Mouse (Mus musculus) brain, embryonic 14.5 days (tissue): ENCODE results near the gene Kcnip1. TPM values are rescaled to one million over a fixed set of nuclear protein-coding genes. Genes with fewer than 3 reads are reported as not detected.

Experiments
- DNase-seq: peaks from one replicate; pipeline ENCODE4 v3.0.0-alpha.2; 2011; ENCODE audit warnings: low read depth
- CTCF ChIP-seq: fragments of 200-500 bp; IDR thresholded peaks from 2 replicates; pipeline ENCODE4 v1.5.1; 2012; ENCODE audit warnings: inconsistent platforms, mild to moderate bottlenecking, moderate library complexity, borderline replicate concordance; ENCODE audit not compliant: insufficient read depth, insufficient read length; ENCODE audit errors: extremely low read depth
- POLR2A ChIP-seq: fragments of 200-500 bp; IDR thresholded peaks from 2 replicates; pipeline ENCODE4 v1.6.1; 2012; ENCODE audit warnings: mild to moderate bottlenecking, inconsistent platforms, borderline replicate concordance; ENCODE audit not compliant: poor library complexity, insufficient read depth, insufficient read length, severe bottlenecking; ENCODE audit errors: extremely low read depth
- polyA plus RNA-seq: library from polyadenylated mRNA; depleted of rRNA; stranded (reverse); fragments of >200 nt; gene quantifications from 2 replicates; pipeline ENCODE4 v1.2.3, GENCODE M21; 2012

Kcnip1 gene
- polyA plus RNA-seq, 1 experiment = 56.6 TPM

DNA sequence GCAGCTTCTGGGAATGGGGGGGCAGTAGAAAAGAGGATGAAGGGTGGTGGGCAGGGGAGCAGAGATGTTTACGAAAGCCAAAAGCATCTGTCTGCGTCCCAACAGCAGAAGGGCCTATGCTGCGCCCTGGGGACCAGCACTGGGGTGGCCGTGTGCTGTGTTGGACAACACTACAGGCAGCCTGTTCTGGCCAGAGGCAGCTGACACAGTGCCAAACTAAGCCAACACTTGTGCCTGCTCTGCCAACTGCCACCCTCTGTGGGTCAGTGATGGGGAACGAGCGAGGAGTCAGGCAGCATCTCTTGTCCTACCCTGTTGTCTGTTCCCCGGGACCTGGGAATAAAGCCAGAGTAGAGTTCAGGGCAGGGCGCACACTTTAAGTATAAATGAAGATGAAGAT is 260.6 kb downstream of the Kcnip1 start:
- DNase-seq = no peak
- no peak for TF ChIP-seq POLR2A
- no peak for TF ChIP-seq CTCF

DNA sequence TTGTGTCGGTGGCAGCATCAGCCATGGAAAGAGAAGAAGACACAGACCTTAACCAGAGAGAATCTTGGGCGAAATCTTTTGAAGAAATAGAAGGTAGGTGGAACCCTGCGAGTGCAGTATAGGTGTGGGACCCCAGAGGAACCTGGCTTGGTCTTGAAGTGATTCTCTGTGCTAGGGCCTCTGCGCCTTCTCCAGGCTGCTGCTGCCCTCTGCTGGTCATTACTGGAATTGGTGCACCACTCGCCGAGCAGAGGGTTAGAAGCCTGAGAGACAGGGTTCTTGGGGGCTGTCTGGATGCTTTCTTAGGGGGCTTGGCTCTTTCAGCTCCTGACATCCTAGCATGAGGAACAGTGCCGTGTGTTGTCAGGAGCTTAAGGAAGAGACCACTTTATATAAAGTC is 271.7 kb downstream of the Kcnip1 start:
- TF ChIP-seq POLR2A (no peak), CTCF (peak; percentile 97)
- peak; percentile 71 for DNase-seq

DNA sequence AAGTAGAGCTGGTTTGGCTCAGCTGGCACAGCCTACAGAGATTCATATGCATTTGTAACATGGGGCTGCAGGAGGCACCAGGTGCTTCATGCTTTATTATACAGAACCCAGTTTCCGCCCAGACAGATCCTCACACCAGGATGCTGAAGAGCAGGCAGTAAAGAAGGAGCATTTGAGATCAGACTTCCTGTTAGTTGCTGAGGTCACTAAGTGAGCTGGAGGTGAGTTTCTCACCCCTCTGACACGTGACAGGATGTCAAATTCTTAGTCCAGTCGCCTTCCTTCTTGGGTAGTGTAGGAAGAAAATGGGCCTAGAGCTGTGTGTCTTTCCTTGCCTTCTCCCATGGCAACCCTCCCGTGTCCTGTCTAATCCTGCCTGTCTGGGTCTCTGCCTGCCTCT is 286.2 kb downstream of the Kcnip1 start:
- DNase-seq = no peak
- TF ChIP-seq CTCF = no peak
- TF ChIP-seq POLR2A = no peak

DNA sequence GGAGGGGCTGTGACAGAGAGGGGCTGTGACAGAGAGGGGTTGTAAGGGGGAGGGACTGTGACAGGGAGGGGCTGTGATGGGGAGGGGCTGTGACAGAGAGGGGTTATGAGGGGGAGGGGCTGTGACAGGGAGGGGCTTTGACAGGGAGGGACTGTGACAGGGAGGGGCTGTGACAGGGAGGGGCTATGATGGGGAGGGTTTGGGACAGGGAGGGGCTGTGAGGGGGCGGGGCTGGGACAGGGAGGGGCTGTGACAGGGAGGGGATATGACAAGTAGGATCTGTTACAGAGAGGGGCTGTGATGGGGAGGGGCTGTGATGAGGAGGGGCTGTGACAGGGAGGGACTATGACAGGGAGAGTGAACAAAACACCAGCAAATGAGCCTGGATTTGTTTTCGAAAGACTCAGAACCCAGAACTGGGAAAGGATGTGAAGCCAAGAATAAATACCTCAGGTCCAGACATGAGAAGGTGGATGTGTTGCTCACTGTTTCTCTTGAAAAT is 290.9 kb downstream of the Kcnip1 start:
- TF ChIP-seq CTCF (no peak), POLR2A (no peak)
- DNase-seq = peak; percentile 20

DNA sequence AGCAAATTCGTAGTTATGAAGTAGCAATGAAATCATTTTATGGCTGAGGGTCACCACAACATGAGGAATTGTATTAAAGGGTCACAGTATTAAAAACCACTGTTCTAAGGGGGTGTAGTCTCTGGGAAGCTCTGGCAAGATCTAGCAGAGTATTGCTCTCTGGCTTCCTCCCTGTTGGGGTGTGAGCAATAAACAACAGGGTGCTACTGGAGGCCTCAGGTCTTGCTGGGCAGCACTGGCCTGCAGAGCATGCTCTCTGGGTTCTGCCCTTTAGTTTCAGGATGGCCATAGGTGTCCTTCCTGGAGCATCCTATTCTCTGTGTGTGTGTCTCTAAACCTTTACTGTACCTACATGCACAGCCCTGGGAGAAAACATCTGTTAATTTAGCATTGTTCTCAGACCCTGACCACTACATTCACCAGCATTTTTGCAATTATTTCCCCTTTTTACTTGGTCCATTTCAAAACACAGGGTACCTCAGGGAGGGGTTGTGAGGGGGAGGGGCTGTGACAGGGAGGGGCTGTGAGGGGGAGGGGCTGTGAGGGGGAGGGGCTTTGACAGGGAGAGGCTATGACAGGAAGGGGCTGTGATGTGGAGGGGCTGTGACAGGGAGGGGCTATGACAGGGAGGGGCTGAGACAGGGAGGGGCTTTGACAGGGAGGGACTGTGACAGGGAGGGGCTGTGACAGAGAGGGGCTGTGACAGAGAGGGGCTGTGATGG is 291.6 kb downstream of the Kcnip1 start:
- TF ChIP-seq POLR2A (no peak), CTCF (no peak)
- no peak for DNase-seq

DNA sequence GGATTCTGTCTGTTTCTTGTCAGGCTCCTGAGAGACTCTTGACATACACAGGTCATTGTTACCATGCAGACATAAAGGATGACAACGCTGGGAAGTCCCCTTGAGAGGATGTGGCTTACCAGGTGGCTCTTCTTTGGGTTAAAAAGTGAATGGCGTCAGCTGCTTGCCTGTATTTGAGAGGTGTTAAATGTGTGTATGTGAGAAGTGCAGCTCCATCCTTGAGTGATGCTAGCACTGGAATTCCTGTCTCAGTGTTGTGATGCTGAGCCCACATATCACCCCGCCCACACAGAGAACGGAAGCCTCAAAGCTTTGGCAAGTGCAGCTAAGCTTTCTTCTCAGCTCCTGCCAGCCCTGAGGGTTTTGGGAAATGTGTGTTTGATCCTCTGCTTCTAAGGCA is 292.2 kb downstream of the Kcnip1 start:
- no peak for TF ChIP-seq POLR2A
- DNase-seq = no peak

DNA sequence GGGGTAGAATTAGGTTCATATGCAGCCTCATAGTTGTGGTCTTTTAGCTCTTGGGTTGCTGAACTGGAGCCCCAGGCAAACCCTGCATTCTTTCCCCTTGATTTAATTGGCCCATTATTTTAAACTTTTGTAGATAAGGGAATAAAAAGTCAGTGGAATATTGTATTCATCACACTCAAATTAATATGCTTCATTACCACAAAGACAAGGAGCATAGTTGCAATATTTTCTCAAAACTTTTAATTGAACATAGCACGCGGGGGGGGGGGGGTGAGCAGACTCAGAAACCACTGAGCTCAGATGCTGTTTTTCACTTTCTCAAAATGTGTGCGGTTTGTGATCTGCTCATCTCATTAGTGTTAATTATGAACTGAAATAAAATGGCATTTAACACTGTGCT is 302.8 kb downstream of the Kcnip1 start:
- no peak for TF ChIP-seq POLR2A
- no peak for TF ChIP-seq CTCF
- DNase-seq = no peak

DNA sequence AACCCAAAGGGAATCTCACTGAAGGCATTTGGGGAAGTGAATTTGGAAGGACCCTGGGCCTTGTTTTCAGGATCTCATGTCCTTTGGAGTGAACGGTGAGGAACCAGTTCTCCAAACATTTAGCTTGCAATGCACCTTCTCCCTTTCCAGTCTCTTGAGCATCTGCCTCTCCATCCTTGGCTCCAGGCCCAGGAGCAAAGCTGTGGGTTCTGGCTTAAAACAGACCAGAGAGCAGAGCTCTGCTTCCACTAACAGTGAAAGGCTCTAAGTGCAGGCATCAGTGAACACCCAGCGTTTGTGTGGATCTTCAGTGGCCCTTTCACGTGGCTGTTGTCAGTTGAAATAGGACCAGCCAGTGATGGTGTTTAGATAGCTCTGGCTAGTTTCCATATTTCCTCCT is 307.0 kb downstream of the Kcnip1 start:
- no peak for TF ChIP-seq POLR2A
- no peak for TF ChIP-seq CTCF
- peak; percentile 65 for DNase-seq

DNA sequence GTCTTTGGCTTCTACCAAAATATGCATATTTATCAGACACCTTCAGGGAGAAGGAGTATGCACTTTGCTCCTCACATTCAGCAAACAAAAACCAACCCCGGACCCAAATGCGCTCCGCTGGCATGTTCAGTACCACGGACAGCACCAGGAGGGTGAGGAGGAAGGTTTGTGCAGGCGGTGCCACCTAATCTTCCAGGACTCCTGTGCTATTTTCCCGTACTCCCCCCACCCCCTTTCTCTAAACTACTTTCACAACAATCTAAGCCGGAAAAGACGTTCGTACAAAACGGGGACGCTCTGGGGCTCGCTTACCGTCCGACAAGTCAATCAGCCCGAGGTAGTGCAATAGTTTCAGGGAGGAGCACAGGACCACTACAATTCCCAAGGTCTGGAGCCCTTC is 312.8 kb downstream of the Kcnip1 start:
- TF ChIP-seq POLR2A (no peak), CTCF (no peak)
- peak; percentile 44 for DNase-seq

DNA sequence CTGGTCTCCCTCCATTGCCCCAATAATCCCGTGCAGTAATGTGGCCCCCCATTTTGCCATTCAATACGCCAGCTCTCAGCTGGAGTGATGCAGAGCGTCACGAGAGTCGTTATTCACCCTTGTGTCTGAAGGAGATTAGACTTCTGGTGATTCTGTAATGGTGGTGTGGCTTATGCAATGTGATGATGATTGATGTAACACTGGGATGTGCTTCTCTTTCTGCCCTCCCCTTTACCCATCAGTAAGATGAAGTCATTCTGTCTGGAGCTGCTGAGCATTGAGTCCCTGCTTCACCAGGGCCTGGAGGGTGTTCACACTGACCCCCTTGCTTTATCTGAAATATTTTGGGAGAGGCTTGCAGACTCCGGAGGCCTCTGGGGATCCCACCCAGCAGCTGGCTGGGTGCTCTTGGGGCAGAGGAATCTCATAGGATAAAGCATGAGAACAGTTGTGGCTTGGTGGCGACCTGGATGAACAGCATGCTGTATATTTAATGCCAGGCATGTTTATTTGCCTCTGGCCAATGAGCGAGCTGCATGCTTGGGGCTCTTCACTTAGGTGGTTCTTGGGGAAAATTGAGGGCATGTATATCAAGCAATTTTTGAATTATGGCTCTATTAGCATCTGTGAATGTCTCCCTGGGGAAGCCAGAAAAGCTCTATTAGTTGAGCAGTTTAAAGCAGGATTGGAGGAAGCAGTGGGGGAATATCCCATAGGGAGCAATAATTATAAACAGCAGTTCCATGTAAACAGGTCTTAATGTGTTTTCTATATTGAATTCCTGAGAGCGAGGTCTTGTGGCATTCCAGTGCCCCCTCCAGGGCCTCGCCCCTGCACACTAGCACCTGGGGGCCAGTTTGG is 322.6 kb downstream of the Kcnip1 start:
- no peak for TF ChIP-seq CTCF
- TF ChIP-seq POLR2A = no peak
- DNase-seq = no peak

DNA sequence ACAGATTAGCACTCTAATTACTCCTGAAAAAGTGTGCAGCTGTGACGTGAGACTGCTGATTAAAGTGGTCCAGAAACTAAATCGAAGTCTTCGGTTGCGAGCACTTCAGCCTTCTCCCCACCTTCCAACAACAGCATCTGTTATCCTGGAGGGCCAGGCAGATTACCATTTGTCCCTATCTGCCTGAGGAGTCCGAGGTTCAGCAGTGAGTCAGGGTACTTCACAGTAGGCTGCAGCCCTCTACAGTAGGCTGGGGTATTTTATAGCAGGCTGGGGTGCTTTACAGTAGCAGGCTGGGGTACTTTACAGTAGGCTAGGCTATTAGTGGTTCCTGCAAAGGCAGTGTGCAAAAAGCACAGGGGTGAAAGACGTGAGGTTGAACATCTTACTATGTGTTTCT is 324.6 kb downstream of the Kcnip1 start:
- no peak for TF ChIP-seq CTCF
- no peak for TF ChIP-seq POLR2A
- DNase-seq = no peak

DNA sequence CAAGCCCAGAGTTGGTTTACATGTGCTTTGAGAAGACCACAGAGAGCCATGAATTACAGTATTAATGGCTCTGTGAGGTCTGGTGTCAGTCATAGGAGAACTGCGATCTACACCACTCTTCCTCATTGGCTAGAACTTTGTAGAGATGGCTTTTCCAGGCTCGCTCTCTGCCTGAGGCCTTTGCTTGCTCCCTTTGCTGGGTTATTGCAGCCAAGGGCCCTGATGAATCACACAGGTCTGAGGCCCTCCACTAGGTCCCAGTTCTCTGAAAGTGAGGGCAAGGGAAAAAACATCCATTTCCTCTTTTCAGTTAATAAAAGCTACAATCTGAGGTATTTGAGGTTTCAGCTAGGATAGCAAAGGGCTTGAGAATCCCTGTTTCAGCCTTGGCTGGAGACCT is 329.4 kb downstream of the Kcnip1 start:
- TF ChIP-seq POLR2A (no peak), CTCF (no peak)
- DNase-seq = no peak
